Mouse (Mus musculus) CH12.LX (cell line): ENCODE data around the gene Alx3. TPM values are rescaled to one million over a fixed set of nuclear protein-coding genes. Genes with fewer than 3 reads are reported as not detected.

Source experiments
- DNase-seq: peaks from one replicate; pipeline ENCODE4 v3.0.0-alpha.2; 2013; ENCODE audit errors: extremely low read depth
- H3K27ac ChIP-seq: 2 replicates; pipeline ENCODE4 v1.5.1; 2012; ENCODE audit warnings: low read depth, mild to moderate bottlenecking, control low read depth, moderate library complexity; ENCODE audit not compliant: insufficient read depth
- H3K27me3 ChIP-seq: replicated peaks from 2 replicates; pipeline ENCODE3; 2012; ENCODE audit warnings: inconsistent platforms
- H3K36me3 ChIP-seq, 2 experiments: replicated peaks in 1 of 2; 2 replicates each; pipeline versions ENCODE3 to v1.6.1; 2012; ENCODE audit warnings: inconsistent platforms in 1 of 2, low read length in 1 of 2, mild to moderate bottlenecking in 1 of 2, mixed read lengths in 1 of 2, moderate library complexity in 1 of 2; ENCODE audit not compliant: control insufficient read depth in 1 of 2, insufficient read depth in 1 of 2
- H3K4me1 ChIP-seq, 2 experiments: 2 replicates each; pipeline ENCODE4 v1.6.1; 2012; ENCODE audit warnings: inconsistent platforms in 1 of 2, moderate library complexity in 1 of 2; ENCODE audit not compliant: insufficient read depth in 2 of 2, control insufficient read depth in 1 of 2
- H3K4me2 ChIP-seq: 2 replicates; pipeline ENCODE4 v1.6.1; 2012; ENCODE audit warnings: low read depth, mild to moderate bottlenecking, control low read depth; ENCODE audit not compliant: poor library complexity, insufficient read depth, severe bottlenecking
- H3K4me3 ChIP-seq, 3 experiments: fragments of 150-350 bp in 1 of 3; sonication (generic) in 1 of 3; replicated peaks in 1 of 3; 2 replicates each; pipeline versions ENCODE3 to v1.5.1; 2011 to 2012; ENCODE audit warnings: low read depth in 2 of 3, low read length in 2 of 3, mild to moderate bottlenecking in 2 of 3, moderate library complexity in 2 of 3, control low read depth in 1 of 3, improper control_type of control experiment in 1 of 3, inconsistent platforms in 1 of 3, mixed read lengths in 1 of 3; ENCODE audit not compliant: poor library complexity in 1 of 3
- H3K79me2 ChIP-seq: replicated peaks from 2 replicates; pipeline ENCODE4 v1.6.1; 2012; ENCODE audit warnings: mild to moderate bottlenecking, moderate library complexity; ENCODE audit not compliant: control insufficient read depth, poor library complexity, insufficient read depth, severe bottlenecking; ENCODE audit errors: extremely low read depth
- H3K9ac ChIP-seq: 2 replicates; pipeline ENCODE4 v1.6.1; 2012; ENCODE audit warnings: low read depth, mild to moderate bottlenecking, control low read depth, moderate library complexity; ENCODE audit not compliant: insufficient read depth
- H3K9me3 ChIP-seq: replicated peaks from 2 replicates; pipeline ENCODE3; 2012; ENCODE audit warnings: low read length, inconsistent platforms, mixed read lengths
- BHLHE40 ChIP-seq: IDR thresholded peaks from 2 replicates; pipeline ENCODE4 v1.6.1; 2011; ENCODE audit warnings: mild to moderate bottlenecking, low read depth, low read length, improper control_type of control experiment
- CHD2 ChIP-seq: IDR thresholded peaks from 2 replicates; pipeline ENCODE4 v1.6.1; 2011; ENCODE audit warnings: low read length, improper control_type of control experiment
- CTCF ChIP-seq, 2 experiments: IDR thresholded peaks in 1 of 2; conservative IDR thresholded peaks in 1 of 2; 2 replicates each; pipeline ENCODE4 v1.5.1; 2011 to 2012; ENCODE audit warnings: low read depth in 2 of 2, low read length in 2 of 2, improper control_type of control experiment in 1 of 2, inconsistent platforms in 1 of 2, mild to moderate bottlenecking in 1 of 2, moderate library complexity in 1 of 2
- ELF1 ChIP-seq: IDR thresholded peaks from 2 replicates; pipeline ENCODE4 v1.6.1; 2014; ENCODE audit warnings: low read depth, mild to moderate bottlenecking, inconsistent platforms, low read length, improper control_type of control experiment
- ETS1 ChIP-seq: conservative IDR thresholded peaks from 2 replicates; pipeline ENCODE4 v1.6.1; 2012; ENCODE audit warnings: low read depth, mild to moderate bottlenecking, inconsistent platforms, low read length, improper control_type of control experiment, moderate library complexity
- IRF4 ChIP-seq: IDR thresholded peaks from 2 replicates; pipeline ENCODE4 v1.6.1; 2014; ENCODE audit warnings: low read depth, mild to moderate bottlenecking, inconsistent platforms, low read length, improper control_type of control experiment
- JUN ChIP-seq: IDR thresholded peaks from 2 replicates; pipeline ENCODE4 v1.6.1; 2011; ENCODE audit warnings: low read depth, mild to moderate bottlenecking, low read length, improper control_type of control experiment, moderate library complexity; ENCODE audit not compliant: insufficient read depth
- MAFK ChIP-seq: IDR thresholded peaks from 2 replicates; pipeline ENCODE4 v1.6.1; 2011; ENCODE audit warnings: low read length, improper control_type of control experiment; ENCODE audit not compliant: insufficient replicate concordance
- MAX ChIP-seq: IDR thresholded peaks from 2 replicates; pipeline ENCODE4 v1.6.1; 2011; ENCODE audit warnings: low read length, improper control_type of control experiment
- MAZ ChIP-seq: IDR thresholded peaks from 2 replicates; pipeline ENCODE4 v1.6.1; 2012; ENCODE audit warnings: low read depth, mild to moderate bottlenecking, inconsistent platforms, low read length, improper control_type of control experiment, moderate library complexity
- MEF2A ChIP-seq: IDR thresholded peaks from 2 replicates; pipeline ENCODE4 v1.6.1; 2014; ENCODE audit warnings: low read depth, mild to moderate bottlenecking, inconsistent platforms, low read length, improper control_type of control experiment, borderline replicate concordance
- MXI1 ChIP-seq: IDR thresholded peaks from 2 replicates; pipeline ENCODE4 v1.6.1; 2011; ENCODE audit warnings: mild to moderate bottlenecking, low read depth, low read length, improper control_type of control experiment
- NELFE ChIP-seq: IDR thresholded peaks from 2 replicates; pipeline ENCODE4 v1.6.1; 2011; ENCODE audit warnings: low read depth, low read length, improper control_type of control experiment
- POLR2A ChIP-seq: IDR thresholded peaks from 2 replicates; pipeline ENCODE4 v1.6.1; 2011; ENCODE audit warnings: low read depth, mild to moderate bottlenecking, improper control_type of control experiment, low read length
- POLR2AphosphoS2 ChIP-seq: IDR thresholded peaks from 2 replicates; pipeline ENCODE4 v1.6.1; 2011; ENCODE audit warnings: low read depth, low read length, improper control_type of control experiment
- SIN3A ChIP-seq: IDR thresholded peaks from 2 replicates; pipeline ENCODE4 v1.6.1; 2012; ENCODE audit warnings: low read length, improper control_type of control experiment, inconsistent platforms
- UBTF ChIP-seq: IDR thresholded peaks from 2 replicates; pipeline ENCODE4 v1.6.1; 2012; ENCODE audit warnings: low read depth, mild to moderate bottlenecking, inconsistent platforms, low read length, improper control_type of control experiment, moderate library complexity
- dilution Hi-C: fragments of 300-500 bp; cut with MboI; formaldehyde crosslinking; loops from 2 replicates; pipeline ENCODE4 v1.14.3; 2020; ENCODE audit warnings: low sequenced_read_pairs; ENCODE audit not compliant: extremely low pct_unique_long_range_greater_than_20kb, extremely low pct_ligation_motif_present
- in situ Hi-C: fragments of 300-500 bp; cut with MboI; formaldehyde crosslinking; loops from 3 replicates; pipeline ENCODE4 v1.14.3; 2019; ENCODE audit warnings: low sequenced_read_pairs, low pct_ligation_motif_present, low pct_unique_long_range_greater_than_20kb, mixed read lengths
- polyA plus RNA-seq: library from polyadenylated mRNA; unstranded; fragments of >175 nt; gene quantifications from 2 replicates; pipeline ENCODE4 v1.2.1, GENCODE M21; 2012; ENCODE audit warnings: low read depth; ENCODE audit not compliant: insufficient read length
- total RNA-seq, 2 experiments: library from RNA; depleted of rRNA; stranded (reverse); fragments of 300-350 nt in 1 of 2; fragments of >200 nt in 1 of 2; gene quantifications; 2 replicates each; pipeline ENCODE4 v1.2.3; 2012 to 2014

Alx3 gene
- total and polyA plus RNA-seq, 3 experiments: not detected

- Histone ChIP-seq H3K9ac (no peak overlapping the region), H3K79me2 (no peaks in the 10 kb centered on the region), H3K9me3 (no peaks in the 10 kb centered on the region), H3K4me1 (peaks cover 6 to 23% of the 10 kb centered on the region in 2 experiments; a peak in 3 of 4 replicates), H3K27ac (no peak overlapping the region), H3K4me3 (no peak overlapping the region), H3K4me2 (no peak overlapping the region), H3K27me3 (no peaks in the 10 kb centered on the region), H3K36me3 (peaks cover 36 to 51% of the 10 kb centered on the region in 2 experiments)
- in situ Hi-C loops: no loop called here
- TF ChIP-seq CTCF (conservative IDR thresholded peaks at IDR 0.05 in 1 of 2, IDR thresholded peaks at IDR 0.05 in 1 of 2; ENCODE audit: low read depth in 2 of 2, low read length in 2 of 2) (no peak), MAZ (no peak), MAFK (no peak), MAX (no peak), POLR2AphosphoS2 (no peak)
- no peak for DNase-seq
- dilution Hi-C loops: no loop called here
Observed at GRCm38 (mm10) chr3:107629411-107629810, 34.6 kb downstream of the Alx3 start.

DNA sequence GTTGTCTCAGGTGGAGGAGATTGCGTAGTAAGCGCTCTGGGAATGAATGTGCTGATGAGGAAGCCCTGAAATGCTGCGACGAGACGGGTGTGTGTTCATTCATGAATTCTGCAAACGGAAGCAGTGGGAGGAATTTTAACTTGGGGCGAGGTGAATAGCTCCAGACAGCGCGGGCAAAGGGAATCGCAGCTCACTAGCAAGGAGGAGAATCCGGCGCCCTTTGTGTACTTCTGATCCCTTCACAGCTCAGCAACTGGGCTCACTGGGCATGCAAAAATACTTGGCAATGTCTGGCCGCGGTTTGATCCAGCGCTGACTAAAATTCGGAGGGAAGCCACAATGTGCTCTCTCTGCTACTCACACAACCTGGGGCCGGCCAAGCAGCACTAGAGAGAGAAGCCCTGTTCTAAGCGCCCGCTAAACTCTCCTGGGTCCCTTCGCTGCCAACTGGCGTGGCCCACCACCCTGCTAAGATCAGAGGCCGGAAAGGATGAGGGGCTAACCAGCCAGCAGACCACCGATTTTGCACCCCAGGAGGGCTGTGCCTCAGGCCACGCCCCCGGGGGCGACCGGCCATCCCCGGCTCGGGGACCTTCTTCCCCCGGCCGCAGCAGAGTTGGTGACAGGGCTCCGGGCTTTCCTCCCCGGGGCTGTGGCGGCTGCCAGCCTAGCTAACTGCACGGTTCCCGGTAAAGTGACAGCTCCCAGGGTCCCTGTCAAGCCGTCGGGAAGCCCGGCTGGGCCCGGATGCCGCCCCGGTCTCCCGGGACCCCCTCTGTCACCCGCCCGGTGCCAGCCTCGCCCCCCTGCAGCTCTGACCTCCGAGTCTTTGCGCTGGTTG is 36.1 kb downstream of the Alx3 start, which contains the start of gene Gm10961:
Gene Gm10961 (plus strand): TSS at position 641 of the 841 bp plus-strand sequence.
- peak; percentile 57; the same call in 1 of the 2 replicates for TF ChIP-seq UBTF
- 0 out of 2 replicates have a peak, but pooled peaks have one; percentile 37 for TF ChIP-seq MEF2A
- TF ChIP-seq ELF1: 0 out of 2 replicates have a peak, but pooled peaks have one; percentile 27
- TF ChIP-seq SIN3A: peak; percentile 50; the same call in 1 of the 2 replicates
- TF ChIP-seq CHD2: peak; percentile 44; the same call in 1 of the 2 replicates
- TF ChIP-seq JUN: no peak
- 0 out of 2 replicates have a peak, but pooled peaks have one; percentile 23 for TF ChIP-seq POLR2A
- TF ChIP-seq BHLHE40: 0 out of 2 replicates have a peak, but pooled peaks have one; percentile 8
- no peak for TF ChIP-seq MXI1
- TF ChIP-seq ETS1: peak; percentile 44
- TF ChIP-seq NELFE: no peak
- peak; percentile 67 for TF ChIP-seq IRF4
- peak within 1 kb of the TSS; percentile 96 for H3K9ac ChIP-seq
- peaks cover 22 to 37% of the 10 kb centered on the region in 2 experiments for H3K36me3 ChIP-seq
- peak within 1 kb of the TSS; percentile 73 to 96 (median 93) for H3K4me3 ChIP-seq
- no peaks in the 10 kb centered on the region for H3K9me3 ChIP-seq
- H3K27me3 ChIP-seq: no peaks in the 10 kb centered on the region
- peaks cover 6 to 22% of the 10 kb centered on the region in 2 experiments; a peak in 3 of 4 replicates for H3K4me1 ChIP-seq
- dilution Hi-C loops: no loop called here
- peak within 1 kb of the TSS; percentile 71 for H3K4me2 ChIP-seq
- H3K27ac ChIP-seq: peak within 1 kb of the TSS; percentile 32; the same call in 1 of the 2 replicates
- in situ Hi-C loops: no loop called here
- peak; percentile 49 for DNase-seq
- no peaks in the 10 kb centered on the region for H3K79me2 ChIP-seq
